Mouse (Mus musculus) forebrain, embryonic 14.5 days (tissue): ENCODE data around the gene Cfap77. TPM values are rescaled to one million over a fixed set of nuclear protein-coding genes. Genes with fewer than 3 reads are reported as not detected.

Experiments used
- ATAC-seq: fragments of 200-750 bp; cut with Nextera tagmentation; 2 replicates; pipeline ENCODE4 v1.8.0; 2017; ENCODE audit warnings: mild to moderate bottlenecking, moderate library complexity
- DNase-seq: peaks from one replicate; pipeline ENCODE4 v3.0.0-alpha.2; 2015; ENCODE audit warnings: low spot score
- H3K27ac ChIP-seq: fragments of 300-500 bp; sonication (generic); 2 replicates; pipeline ENCODE4 v1.5.1; 2014; ENCODE audit warnings: low read depth, mild to moderate bottlenecking, control low read depth, low read length, moderate library complexity
- H3K27me3 ChIP-seq: fragments of 300-500 bp; sonication (generic); replicated peaks from 2 replicates; pipeline ENCODE4 v1.6.1; 2014; ENCODE audit warnings: low read length, control low read depth, mixed read lengths; ENCODE audit not compliant: control insufficient read depth, insufficient read depth
- H3K36me3 ChIP-seq: fragments of 300-500 bp; sonication (generic); 2 replicates; pipeline ENCODE4 v1.6.1; 2014; ENCODE audit warnings: low read length, control low read depth; ENCODE audit not compliant: control insufficient read depth, insufficient read depth
- H3K4me1 ChIP-seq: fragments of 300-500 bp; sonication (generic); 2 replicates; pipeline ENCODE4 v1.6.1; 2014; ENCODE audit warnings: antibody characterized with exemption, low read length, control low read depth; ENCODE audit not compliant: control insufficient read depth, insufficient read depth
- H3K4me2 ChIP-seq: fragments of 300-500 bp; sonication (generic); 2 replicates; pipeline ENCODE4 v1.6.1; 2014; ENCODE audit warnings: mild to moderate bottlenecking, control low read depth, low read length
- H3K4me3 ChIP-seq: fragments of 300-500 bp; sonication (generic); 2 replicates; pipeline ENCODE4 v1.5.1; 2014; ENCODE audit warnings: low read depth, low read length, control low read depth
- H3K9ac ChIP-seq: fragments of 300-500 bp; sonication (generic); 2 replicates; pipeline ENCODE4 v1.6.1; 2014; ENCODE audit warnings: mild to moderate bottlenecking, low read length, control low read depth, moderate library complexity
- H3K9me3 ChIP-seq: fragments of 300-500 bp; sonication (generic); replicated peaks from 2 replicates; pipeline ENCODE4 v1.6.1; 2016; ENCODE audit warnings: low read length, control low read depth, mixed read lengths; ENCODE audit not compliant: control insufficient read depth
- WGBS: fragments of 180-500 bp; shearing (Covaris S2); extraction: QIAGEN DNeasy Blood & Tissue Kit; methylation state at CpG from one replicate; pipeline ENCODE4 v1.1.7; 2014; 5-methylcytosine and 5-hydroxymethylcytosine counted together
- polyA plus RNA-seq: library from polyadenylated mRNA; unstranded; fragments of >200 nt; fragmentation: Nextera tagmentation; extraction: Ambion mirVana; gene quantifications from 2 replicates; pipeline ENCODE4 v1.2.1, GENCODE M21; 2014

Gene Cfap77
- polyA plus RNA-seq, 1 experiment from 2014 or later, result 0.11 TPM

- H3K9me3 ChIP-seq, result no peaks in the 10 kb centered on the region
- H3K4me1 ChIP-seq, result no peaks in the 10 kb centered on the region; the same call in 1 of the 2 replicates
- DNase-seq (no peak), ATAC-seq (no peak)
- 1% methylated on average over 11 of the region's 11 CpGs for WGBS
- H3K4me2 ChIP-seq, result no peak overlapping the region
- no peak overlapping the region for H3K4me3 ChIP-seq
- peaks cover 96% of the 10 kb centered on the region for H3K27me3 ChIP-seq
- H3K36me3 ChIP-seq, result no peaks in the 10 kb centered on the region
- H3K27ac ChIP-seq, result no peak overlapping the region
- H3K9ac ChIP-seq, result no peak overlapping the region
Measured at GRCm38 (mm10) chr2:28917156-28917517, 137.7 kb downstream of the Cfap77 start.

GRCm38 (mm10) chr2:28916513-28916865 is 138.4 kb downstream of the Cfap77 start, which contains the start of gene Barhl1:
Gene Barhl1 (minus strand): TSS chr2:28916668.
- no peaks in the 10 kb centered on the region for H3K36me3 ChIP-seq
- H3K27ac ChIP-seq, result no peak within 1 kb of the TSS
- no peak within 1 kb of the TSS for H3K4me2 ChIP-seq
- ATAC-seq (no peak), DNase-seq (no peak)
- under 1% methylated on average over 18 of the region's 18 CpGs for WGBS
- H3K9ac ChIP-seq, result no peak within 1 kb of the TSS
- 0 out of 2 replicates have a peak within 1 kb of the TSS, but pooled peaks have one; percentile 1 for H3K4me3 ChIP-seq
- peaks cover 97% of the 10 kb centered on the region for H3K27me3 ChIP-seq
- no peaks in the 10 kb centered on the region for H3K9me3 ChIP-seq
- no peaks in the 10 kb centered on the region; the same call in 1 of the 2 replicates for H3K4me1 ChIP-seq

GRCm38 (mm10) chr2:28915768-28916512 is 138.9 kb downstream of the Cfap77 start:
- ATAC-seq (peak; percentile 23; the same call in 1 of the 2 replicates), DNase-seq (no peak)
- Histone ChIP-seq H3K4me1 (no peaks in the 10 kb centered on the region; the same call in 1 of the 2 replicates), H3K27ac (no peak overlapping the region), H3K4me3 (no peak overlapping the region), H3K27me3 (peaks cover 97% of the 10 kb centered on the region), H3K4me2 (no peak overlapping the region), H3K36me3 (no peaks in the 10 kb centered on the region), H3K9ac (no peak overlapping the region), H3K9me3 (no peaks in the 10 kb centered on the region)
- under 1% methylated on average over 49 of the region's 50 CpGs for WGBS

- WGBS, result 3% methylated on average over 22 of the region's 22 CpGs
- Histone ChIP-seq H3K27ac (no peak overlapping the region), H3K4me1 (no peaks in the 10 kb centered on the region; the same call in 1 of the 2 replicates), H3K4me2 (no peak overlapping the region), H3K4me3 (no peak overlapping the region), H3K9me3 (no peaks in the 10 kb centered on the region), H3K9ac (no peak overlapping the region), H3K27me3 (peaks cover 97% of the 10 kb centered on the region), H3K36me3 (no peaks in the 10 kb centered on the region)
- no peak for ATAC-seq
- no peak for DNase-seq
Measured at GRCm38 (mm10) chr2:28915104-28915738, 139.6 kb downstream of the Cfap77 start.

- H3K36me3 ChIP-seq, result no peaks in the 10 kb centered on the region
- H3K9ac ChIP-seq, result no peak overlapping the region
- H3K4me2 ChIP-seq, result no peak overlapping the region
- no peak overlapping the region for H3K27ac ChIP-seq
- no peaks in the 10 kb centered on the region for H3K9me3 ChIP-seq
- WGBS, result 0% methylated on average over 2 of the region's 2 CpGs
- H3K4me1 ChIP-seq, result no peaks in the 10 kb centered on the region; the same call in 1 of the 2 replicates
- no peak for DNase-seq
- H3K4me3 ChIP-seq, result no peak overlapping the region
- ATAC-seq, result no peak
- H3K27me3 ChIP-seq, result peaks cover 98% of the 10 kb centered on the region
Measured at GRCm38 (mm10) chr2:28914121-28914520, 140.7 kb downstream of the Cfap77 start.

GRCm38 (mm10) chr2:28912961-28913360 is 141.9 kb downstream of the Cfap77 start:
- no peak for ATAC-seq
- Histone ChIP-seq H3K4me2 (no peak overlapping the region), H3K4me1 (peaks cover 10% of the 10 kb centered on the region), H3K27ac (no peak overlapping the region), H3K9me3 (no peaks in the 10 kb centered on the region), H3K9ac (no peak overlapping the region), H3K27me3 (peaks cover 98% of the 10 kb centered on the region), H3K36me3 (no peaks in the 10 kb centered on the region), H3K4me3 (no peak overlapping the region)
- whole genome bisulfite sequencing, result 2% methylated on average over 4 of the region's 4 CpGs
- DNase-seq, result no peak

GRCm38 (mm10) chr2:28912039-28912700 is 142.7 kb downstream of the Cfap77 start:
- ATAC-seq (no peak), DNase-seq (no peak)
- no peak overlapping the region for H3K4me3 ChIP-seq
- no peaks in the 10 kb centered on the region for H3K36me3 ChIP-seq
- no peaks in the 10 kb centered on the region for H3K9me3 ChIP-seq
- no peak overlapping the region for H3K4me2 ChIP-seq
- no peak overlapping the region for H3K9ac ChIP-seq
- peaks cover 15% of the 10 kb centered on the region for H3K4me1 ChIP-seq
- peaks cover 92% of the 10 kb centered on the region for H3K27me3 ChIP-seq
- under 1% methylated on average over 33 of the region's 33 CpGs for WGBS
- H3K27ac ChIP-seq, result no peak overlapping the region

- under 1% methylated on average over 44 of the region's 44 CpGs for WGBS
- H3K4me2 ChIP-seq, result no peak overlapping the region
- peaks cover 21% of the 10 kb centered on the region for H3K4me1 ChIP-seq
- no peaks in the 10 kb centered on the region for H3K9me3 ChIP-seq
- no peak overlapping the region for H3K27ac ChIP-seq
- H3K9ac ChIP-seq, result no peak overlapping the region
- peaks cover 91% of the 10 kb centered on the region for H3K27me3 ChIP-seq
- no peaks in the 10 kb centered on the region for H3K36me3 ChIP-seq
- ATAC-seq, result no peak
- H3K4me3 ChIP-seq, result no peak overlapping the region
- no peak for DNase-seq
Measured at GRCm38 (mm10) chr2:28911331-28912038, 143.4 kb downstream of the Cfap77 start.
